Mouse (Mus musculus): ENCODE measurements around the gene Gng7. TPM values are rescaled to one million over a fixed set of nuclear protein-coding genes. Genes with fewer than 3 reads are reported as not detected.
A peak's percentile ranks its signal among the peaks of the same experiment; 100 is the strongest.

Gene Gng7
- polyA plus RNA-seq, 1 experiment from 2014 or later, result 5.2 TPM

DNA sequence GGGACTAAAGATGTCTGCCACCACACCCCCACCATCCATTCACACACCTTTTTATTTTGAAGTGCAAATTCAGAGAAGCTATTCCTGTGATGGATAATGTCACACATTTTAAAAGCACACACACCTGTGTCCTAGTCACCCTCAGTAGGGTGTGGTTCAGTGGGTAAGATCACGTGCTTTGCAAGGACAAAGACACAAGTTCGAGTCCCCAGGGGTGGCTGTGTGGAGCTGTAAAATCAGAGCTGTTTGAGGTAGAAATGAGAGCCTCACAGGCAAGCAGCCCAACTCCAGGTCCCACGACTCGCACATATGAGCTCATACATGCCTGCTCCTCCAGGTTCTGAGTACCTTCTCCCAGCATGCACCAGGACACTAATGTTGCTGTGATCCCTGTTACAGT, 46.6 kb downstream of the Gng7 start:
- Histone ChIP-seq H3K36me3 (ENCODE audit: control insufficient read depth, insufficient read depth, low read length) (no peaks in the 10 kb centered on the region), H3K9ac (ENCODE audit: low read length) (no peak overlapping the region), H3K4me3 (replicated peaks; ENCODE audit: low read length) (no peak overlapping the region), H3K27me3 (ENCODE audit: control insufficient read depth, insufficient read depth, low read length) (no peaks in the 10 kb centered on the region), H3K4me2 (ENCODE audit: low read depth, low read length) (no peak overlapping the region), H3K9me3 (replicated peaks; ENCODE audit: control insufficient read depth, low read length) (no peaks in the 10 kb centered on the region), H3K4me1 (ENCODE audit: control insufficient read depth, insufficient read depth, low read length) (peaks cover 25% of the 10 kb centered on the region), H3K27ac (ENCODE audit: low read length) (no peak overlapping the region)
- WGBS, result 80% methylated on average over 4 of the region's 4 CpGs
- ATAC-seq (ENCODE audit: insufficient read depth, low FRiP score), result no peak

- Histone ChIP-seq H3K27ac (ENCODE audit: low read length) (no peak overlapping the region), H3K36me3 (ENCODE audit: control insufficient read depth, insufficient read depth, low read length) (no peaks in the 10 kb centered on the region), H3K27me3 (ENCODE audit: control insufficient read depth, insufficient read depth, low read length) (no peaks in the 10 kb centered on the region), H3K9ac (ENCODE audit: low read length) (no peak overlapping the region; the same call in 1 of the 2 replicates), H3K4me1 (ENCODE audit: control insufficient read depth, insufficient read depth, low read length) (peaks cover 27% of the 10 kb centered on the region), H3K9me3 (replicated peaks; ENCODE audit: control insufficient read depth, low read length) (no peaks in the 10 kb centered on the region), H3K4me3 (replicated peaks; ENCODE audit: low read length) (no peak overlapping the region), H3K4me2 (ENCODE audit: low read depth, low read length) (no peak overlapping the region)
- ATAC-seq (ENCODE audit: insufficient read depth, low FRiP score), result no peak
- WGBS, result 48% methylated on average over 3 of the region's 3 CpGs
Observed at GRCm38 (mm10) chr10:80967101-80967656, 47.6 kb downstream of the Gng7 start.

- H3K27ac ChIP-seq (ENCODE audit: low read length), result no peak overlapping the region
- H3K4me2 ChIP-seq (ENCODE audit: low read depth, low read length), result no peak overlapping the region
- no peak overlapping the region for H3K9ac ChIP-seq (ENCODE audit: low read length)
- no peaks in the 10 kb centered on the region for H3K36me3 ChIP-seq (ENCODE audit: control insufficient read depth, insufficient read depth, low read length)
- H3K4me3 ChIP-seq (replicated peaks; ENCODE audit: low read length), result no peak overlapping the region
- H3K27me3 ChIP-seq (ENCODE audit: control insufficient read depth, insufficient read depth, low read length), result no peaks in the 10 kb centered on the region
- no peak for ATAC-seq (ENCODE audit: insufficient read depth, low FRiP score)
- no peaks in the 10 kb centered on the region for H3K9me3 ChIP-seq (replicated peaks; ENCODE audit: control insufficient read depth, low read length)
- H3K4me1 ChIP-seq (ENCODE audit: control insufficient read depth, insufficient read depth, low read length), result peaks cover 36% of the 10 kb centered on the region
- WGBS, result 27% methylated on average over 12 of the region's 12 CpGs
Observed at GRCm38 (mm10) chr10:80966296-80966695, 48.4 kb downstream of the Gng7 start.

DNA sequence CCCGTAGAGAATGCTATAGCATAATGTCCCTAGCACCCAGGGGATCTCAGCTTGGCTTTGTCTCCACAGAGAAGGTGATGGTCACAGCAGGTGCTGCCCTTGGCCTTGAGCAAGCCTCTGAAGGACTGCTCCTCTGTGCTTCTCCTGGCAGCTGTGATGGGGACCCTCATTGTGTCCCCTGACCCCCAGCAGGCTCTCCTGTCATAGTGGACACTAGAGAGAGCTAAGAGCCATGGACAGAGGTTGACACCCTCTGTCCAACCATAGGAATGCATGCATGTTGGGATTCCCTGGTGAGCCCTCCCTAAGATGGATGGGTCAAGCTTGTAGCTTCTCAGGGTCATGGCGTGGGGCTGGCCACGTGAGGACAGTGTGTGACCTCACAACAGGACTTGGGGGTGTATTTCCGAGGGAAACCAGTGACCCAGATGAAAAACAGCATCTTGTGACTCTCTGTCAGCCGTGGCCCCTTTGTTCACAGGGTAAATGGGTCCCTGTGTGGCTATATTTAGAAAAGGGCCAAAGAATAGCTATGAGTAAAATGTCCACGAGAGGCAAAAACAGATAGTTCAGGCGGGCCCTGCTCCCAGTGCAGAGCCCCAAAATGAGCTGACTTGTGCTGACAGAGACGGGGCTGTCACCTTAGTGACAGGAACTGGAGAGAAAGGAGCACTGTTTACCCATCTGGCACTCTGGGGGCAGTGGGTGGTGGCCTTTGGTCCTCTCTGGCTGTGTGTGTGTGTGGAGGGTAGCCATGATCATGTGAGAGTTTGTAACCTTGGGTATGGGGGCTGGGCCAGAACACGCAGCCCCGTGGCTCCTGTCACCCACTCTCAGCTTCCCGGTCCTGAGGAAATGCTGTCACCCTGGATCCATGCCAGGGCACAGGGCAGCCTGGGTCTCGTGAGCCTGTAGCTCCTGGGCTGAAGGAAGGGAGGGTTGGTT, 51.4 kb downstream of the Gng7 start:
- H3K4me2 ChIP-seq (ENCODE audit: low read depth, low read length), result no peak overlapping the region
- H3K27ac ChIP-seq (ENCODE audit: low read length), result peak overlapping the region; percentile 46
- H3K9ac ChIP-seq (ENCODE audit: low read length), result peak overlapping the region; percentile 41
- no peak for ATAC-seq (ENCODE audit: insufficient read depth, low FRiP score)
- WGBS, result 42% methylated on average over 12 of the region's 12 CpGs
- no peaks in the 10 kb centered on the region for H3K9me3 ChIP-seq (replicated peaks; ENCODE audit: control insufficient read depth, low read length)
- H3K27me3 ChIP-seq (ENCODE audit: control insufficient read depth, insufficient read depth, low read length), result no peaks in the 10 kb centered on the region
- no peaks in the 10 kb centered on the region for H3K36me3 ChIP-seq (ENCODE audit: control insufficient read depth, insufficient read depth, low read length)
- no peak overlapping the region for H3K4me3 ChIP-seq (replicated peaks; ENCODE audit: low read length)
- peaks cover 41% of the 10 kb centered on the region for H3K4me1 ChIP-seq (ENCODE audit: control insufficient read depth, insufficient read depth, low read length)

GRCm38 (mm10) chr10:80962585-80962984, 52.2 kb downstream of the Gng7 start:
- H3K9me3 ChIP-seq (replicated peaks; ENCODE audit: control insufficient read depth, low read length), result no peaks in the 10 kb centered on the region
- peak overlapping the region; percentile 86 for H3K27ac ChIP-seq (ENCODE audit: low read length)
- no peak overlapping the region for H3K4me3 ChIP-seq (replicated peaks; ENCODE audit: low read length)
- peaks cover 41% of the 10 kb centered on the region for H3K4me1 ChIP-seq (ENCODE audit: control insufficient read depth, insufficient read depth, low read length)
- no peak overlapping the region for H3K4me2 ChIP-seq (ENCODE audit: low read depth, low read length)
- H3K36me3 ChIP-seq (ENCODE audit: control insufficient read depth, insufficient read depth, low read length), result no peaks in the 10 kb centered on the region
- 0 out of 2 replicates have a peak overlapping the region, but pooled peaks have one; percentile 41 for H3K9ac ChIP-seq (ENCODE audit: low read length)
- no peak for ATAC-seq (ENCODE audit: insufficient read depth, low FRiP score)
- no peaks in the 10 kb centered on the region for H3K27me3 ChIP-seq (ENCODE audit: control insufficient read depth, insufficient read depth, low read length)
- WGBS, result 43% methylated on average over 5 of the region's 5 CpGs

GRCm38 (mm10) chr10:80962051-80962472, 52.7 kb downstream of the Gng7 start:
- peak; percentile 38 for ATAC-seq (ENCODE audit: insufficient read depth, low FRiP score)
- Histone ChIP-seq H3K4me1 (ENCODE audit: control insufficient read depth, insufficient read depth, low read length) (peaks cover 39% of the 10 kb centered on the region), H3K9me3 (replicated peaks; ENCODE audit: control insufficient read depth, low read length) (no peaks in the 10 kb centered on the region), H3K27ac (ENCODE audit: low read length) (peak overlapping the region; percentile 86), H3K9ac (ENCODE audit: low read length) (peak overlapping the region; percentile 27), H3K4me2 (ENCODE audit: low read depth, low read length) (no peak overlapping the region), H3K27me3 (ENCODE audit: control insufficient read depth, insufficient read depth, low read length) (no peaks in the 10 kb centered on the region), H3K36me3 (ENCODE audit: control insufficient read depth, insufficient read depth, low read length) (no peaks in the 10 kb centered on the region), H3K4me3 (replicated peaks; ENCODE audit: low read length) (no peak overlapping the region)
- 14% methylated on average over 10 of the region's 10 CpGs for WGBS

- no peak overlapping the region for H3K4me3 ChIP-seq (replicated peaks; ENCODE audit: low read length)
- no peaks in the 10 kb centered on the region for H3K36me3 ChIP-seq (ENCODE audit: control insufficient read depth, insufficient read depth, low read length)
- H3K27me3 ChIP-seq (ENCODE audit: control insufficient read depth, insufficient read depth, low read length), result no peaks in the 10 kb centered on the region
- no peaks in the 10 kb centered on the region for H3K9me3 ChIP-seq (replicated peaks; ENCODE audit: control insufficient read depth, low read length)
- H3K9ac ChIP-seq (ENCODE audit: low read length), result no peak overlapping the region; the same call in 1 of the 2 replicates
- peaks cover 34% of the 10 kb centered on the region for H3K4me1 ChIP-seq (ENCODE audit: control insufficient read depth, insufficient read depth, low read length)
- peak; percentile 62; the same call in 1 of the 2 replicates for ATAC-seq (ENCODE audit: insufficient read depth, low FRiP score)
- 0 out of 2 replicates have a peak overlapping the region, but pooled peaks have one; percentile 12 for H3K4me2 ChIP-seq (ENCODE audit: low read depth, low read length)
- peak overlapping the region; percentile 86 for H3K27ac ChIP-seq (ENCODE audit: low read length)
- WGBS, result 13% methylated on average over 15 of the region's 16 CpGs
Observed at GRCm38 (mm10) chr10:80960551-80961508, 53.9 kb downstream of the Gng7 start.

DNA sequence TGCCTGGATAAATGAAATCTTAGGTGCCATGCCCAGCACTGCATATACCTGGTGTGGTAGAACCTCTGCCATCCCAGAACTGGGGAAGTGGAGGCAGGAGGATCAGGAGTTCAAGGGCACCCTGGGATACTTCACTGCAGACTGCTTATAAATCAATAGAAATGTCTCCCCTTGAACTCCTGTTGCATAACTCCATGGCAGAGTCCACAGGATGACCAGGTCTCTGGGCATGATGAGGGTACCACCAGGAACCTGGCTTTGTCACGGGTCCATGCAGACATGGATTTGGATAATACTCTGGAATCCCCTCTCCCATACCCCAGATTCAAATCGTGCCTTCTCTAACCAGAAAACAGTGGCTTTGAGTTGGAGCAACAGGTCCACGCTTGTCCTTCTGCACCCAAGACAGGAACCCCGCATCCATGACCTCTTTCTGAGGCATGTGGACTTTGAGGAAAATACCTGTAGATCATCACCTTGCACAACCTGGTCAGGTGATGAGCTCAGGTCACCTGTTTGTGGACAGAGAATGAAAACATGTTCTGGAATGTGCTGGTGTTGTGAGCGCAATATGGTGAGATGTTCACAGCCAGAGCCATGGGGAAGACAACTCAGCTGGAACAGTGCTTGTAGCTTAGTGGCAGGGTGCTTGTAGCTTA, 55.6 kb downstream of the Gng7 start:
- 91% methylated on average over 5 of the region's 5 CpGs for WGBS
- Histone ChIP-seq H3K27me3 (ENCODE audit: control insufficient read depth, insufficient read depth, low read length) (no peaks in the 10 kb centered on the region), H3K4me1 (ENCODE audit: control insufficient read depth, insufficient read depth, low read length) (peaks cover 48% of the 10 kb centered on the region), H3K9ac (ENCODE audit: low read length) (no peak overlapping the region), H3K27ac (ENCODE audit: low read length) (no peak overlapping the region), H3K9me3 (replicated peaks; ENCODE audit: control insufficient read depth, low read length) (no peaks in the 10 kb centered on the region), H3K36me3 (ENCODE audit: control insufficient read depth, insufficient read depth, low read length) (no peaks in the 10 kb centered on the region), H3K4me2 (ENCODE audit: low read depth, low read length) (no peak overlapping the region), H3K4me3 (replicated peaks; ENCODE audit: low read length) (no peak overlapping the region)
- no peak for ATAC-seq (ENCODE audit: insufficient read depth, low FRiP score)

Measured in stomach, embryonic 16.5 days (tissue).